Mouse (Mus musculus): ENCODE measurements around the gene Nav1.
A peak's percentile ranks its signal among the peaks of the same experiment; 100 is the strongest.

Nav1 gene

DNA sequence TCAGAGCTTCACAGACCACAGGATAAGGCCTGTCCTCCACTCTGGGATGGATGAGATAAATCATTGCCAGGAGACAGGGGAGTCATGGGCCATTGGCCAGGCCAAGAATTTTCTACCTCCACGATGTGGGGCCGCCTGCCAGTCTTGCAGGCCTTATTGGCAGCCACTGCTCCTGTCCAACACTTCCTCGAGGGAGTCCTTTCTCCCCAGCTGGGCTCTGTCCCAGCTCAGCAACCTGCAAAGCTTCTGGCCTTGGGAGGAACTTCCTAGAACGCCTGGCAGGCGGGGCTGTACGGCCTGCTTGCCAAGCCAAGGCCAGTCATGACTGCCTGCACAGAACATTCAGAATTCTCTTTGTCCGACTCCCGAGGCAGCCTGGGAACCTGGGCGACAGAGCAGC is 58.3 kb downstream of the Nav1 start:
- DNase-seq (ENCODE audit: low read depth), result no peak

DNA sequence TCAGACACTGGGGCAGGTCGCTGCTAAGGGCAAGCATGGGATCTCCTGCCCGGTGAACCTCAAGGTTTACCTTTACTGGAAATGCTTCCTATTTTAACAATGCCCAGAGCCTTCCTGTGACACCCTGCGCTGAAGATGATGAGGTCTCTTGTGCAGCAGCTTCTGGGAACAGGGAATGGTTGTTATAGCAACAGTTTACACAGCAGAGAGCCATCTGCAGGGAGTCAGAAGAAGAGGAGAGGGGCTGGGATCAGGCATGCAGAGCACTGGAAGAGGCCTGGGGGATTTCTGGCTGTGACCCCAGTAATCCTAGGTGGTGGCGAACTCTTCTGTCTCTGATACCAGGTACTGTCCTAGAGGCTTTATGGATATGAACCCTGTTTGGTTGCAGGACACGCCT is 61.0 kb downstream of the Nav1 start:
- DNase-seq (ENCODE audit: low read depth), result no peak

GRCm38 (mm10) chr1:135544504-135545146 is 62.5 kb downstream of the Nav1 start:
- DNase-seq (ENCODE audit: low read depth), result peak; percentile 33

DNA sequence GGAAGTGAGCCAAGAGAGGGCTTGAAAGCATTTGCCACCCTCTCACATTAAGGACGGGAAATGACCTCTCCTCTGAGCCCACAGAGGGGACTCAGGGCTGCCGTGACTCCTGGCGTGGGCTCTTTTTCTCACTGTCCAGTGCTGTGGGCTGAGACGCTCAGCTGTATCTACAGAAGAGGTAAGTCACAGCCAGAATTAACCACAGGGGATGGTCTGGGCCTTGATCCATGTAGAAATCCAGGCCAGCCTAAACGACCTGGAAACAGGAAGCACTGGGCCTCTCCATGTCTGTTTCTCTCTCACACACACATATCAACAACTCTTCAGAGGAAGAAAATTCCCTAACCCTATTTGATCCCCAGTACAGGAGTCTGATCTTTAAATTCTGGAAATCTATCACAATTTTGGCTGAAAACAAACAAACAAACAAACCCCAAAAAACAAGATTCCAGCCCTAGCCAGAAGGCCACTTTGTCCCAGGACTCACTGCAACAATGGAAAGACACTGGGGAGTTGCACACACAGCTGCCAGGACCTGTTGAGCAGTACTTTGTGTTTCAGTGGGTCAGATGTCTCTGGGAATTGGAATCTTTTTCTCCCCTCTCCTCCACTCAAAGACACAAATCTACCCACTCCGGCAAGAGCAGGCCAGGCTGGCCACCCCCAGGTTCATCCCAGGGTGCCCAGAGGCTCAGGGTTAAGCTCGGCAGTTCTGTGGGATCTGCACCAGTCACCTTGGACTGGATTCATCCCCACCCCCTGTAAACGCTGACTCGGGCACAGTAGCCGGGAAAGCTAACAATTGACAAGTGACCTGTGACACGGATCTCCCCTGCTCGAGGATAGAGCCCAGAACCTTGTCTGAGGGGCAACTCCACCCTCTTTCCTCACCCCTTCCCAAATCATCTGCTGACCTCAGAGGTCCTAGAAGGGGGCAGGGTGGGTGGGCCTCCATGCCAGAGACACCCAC is 64.0 kb downstream of the Nav1 start:
- DNase-seq (ENCODE audit: low read depth), result no peak

DNA sequence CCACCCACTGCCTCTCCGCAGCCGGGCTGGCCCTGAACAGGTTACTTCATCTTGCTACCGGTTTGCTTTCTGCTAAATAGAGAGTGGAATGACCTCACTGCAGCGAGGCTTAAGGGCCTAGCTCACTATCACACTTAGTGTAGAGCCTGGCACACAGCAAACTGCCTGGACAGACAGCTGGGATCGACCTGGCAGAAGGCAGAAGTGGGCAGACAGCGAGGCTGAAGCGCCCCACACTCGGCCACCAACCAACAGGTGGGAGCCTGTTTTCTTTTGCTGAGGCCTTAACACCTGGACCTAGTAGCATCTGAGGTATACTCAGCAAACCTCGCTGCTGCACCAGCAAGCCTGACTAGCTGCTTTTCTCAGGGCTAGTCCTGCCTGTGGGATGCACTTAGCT is 65.0 kb downstream of the Nav1 start:
- DNase-seq (ENCODE audit: low read depth), result no peak

DNA sequence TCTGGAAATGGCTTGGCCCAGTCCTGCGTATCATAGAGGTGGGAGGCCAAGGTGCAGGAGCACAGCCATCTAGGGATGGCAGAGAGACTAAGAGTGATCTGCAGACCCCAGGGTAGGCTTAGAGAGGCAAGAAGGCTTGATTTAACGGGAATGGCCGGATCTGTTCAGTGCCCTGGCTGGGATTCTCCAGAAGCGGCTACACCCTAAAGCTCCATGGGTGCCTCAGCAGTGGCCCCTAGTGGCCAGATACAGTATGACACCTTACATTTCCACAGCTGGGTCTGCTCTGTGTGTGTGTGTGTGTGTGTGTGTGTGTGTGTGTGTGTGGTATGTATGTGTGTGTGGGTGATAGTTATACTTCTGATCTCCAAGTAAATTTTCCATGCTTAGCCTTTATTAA is 66.8 kb downstream of the Nav1 start:
- peak; percentile 48 for DNase-seq (ENCODE audit: low read depth)

DNA sequence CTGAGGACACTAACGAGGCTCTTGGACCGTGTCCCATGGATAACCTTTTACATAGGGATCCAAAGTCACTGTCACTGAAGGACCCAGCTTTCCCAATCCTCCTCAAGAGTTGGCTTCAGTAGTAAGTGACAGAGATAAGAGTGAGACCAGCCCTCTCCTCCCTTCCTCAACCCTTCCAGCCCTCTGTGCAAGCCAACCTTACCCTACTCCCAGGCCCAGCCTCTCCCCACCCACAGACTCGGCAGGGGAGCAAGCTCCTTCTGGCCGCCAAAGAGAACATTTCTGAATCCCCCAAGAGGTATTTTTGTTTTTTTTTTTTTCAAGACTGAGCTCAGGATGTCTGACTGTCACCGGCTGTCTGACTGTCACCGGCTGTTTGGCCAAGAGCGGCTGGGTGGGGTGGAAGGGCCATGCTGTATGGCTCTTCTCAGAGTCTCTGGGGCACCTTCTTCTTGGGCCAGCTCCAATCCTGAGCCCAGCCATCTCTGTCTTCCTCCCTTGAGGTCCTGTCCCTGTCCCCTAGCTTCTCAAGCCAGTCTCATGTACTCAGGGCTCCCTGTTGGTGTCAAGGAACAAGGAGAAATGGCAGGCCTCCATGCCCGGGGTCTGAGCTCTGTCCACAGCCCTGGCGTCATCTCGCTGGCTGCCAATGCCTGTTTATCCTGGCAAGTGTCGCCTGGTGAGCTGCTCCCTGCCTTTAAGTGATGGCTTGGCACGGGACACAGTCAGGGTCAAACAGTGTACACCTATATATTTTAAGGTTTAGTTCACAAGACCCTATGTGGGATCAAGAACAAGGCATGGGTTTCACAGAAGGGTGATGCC is 68.4 kb downstream of the Nav1 start:
- no peak for DNase-seq (ENCODE audit: low read depth)

- no peak for DNase-seq (ENCODE audit: low read depth)
These were observed 70.3 kb downstream of the Nav1 start for GRCm38 (mm10) chr1:135536822-135537221.

DNA sequence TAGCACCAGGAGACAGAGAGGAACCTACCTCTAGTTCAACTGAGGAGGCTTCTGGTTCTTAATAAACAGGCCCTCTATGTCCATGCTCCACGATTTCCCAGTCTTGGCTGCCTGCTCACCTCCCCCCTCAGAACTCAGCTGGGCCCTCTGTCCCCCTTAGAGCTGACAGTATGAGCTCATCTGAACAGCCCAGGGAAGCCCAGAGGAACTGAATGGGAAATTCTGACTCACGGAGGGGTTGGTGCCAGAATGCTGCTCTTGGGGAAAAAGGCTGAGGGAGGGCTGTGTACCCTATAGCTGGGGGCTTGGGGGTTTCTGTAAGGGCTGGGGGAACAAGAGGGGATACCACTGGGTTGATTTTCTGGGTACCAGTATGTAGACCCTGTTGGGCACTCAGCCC is 70.8 kb downstream of the Nav1 start:
- no peak for DNase-seq (ENCODE audit: low read depth)

DNA sequence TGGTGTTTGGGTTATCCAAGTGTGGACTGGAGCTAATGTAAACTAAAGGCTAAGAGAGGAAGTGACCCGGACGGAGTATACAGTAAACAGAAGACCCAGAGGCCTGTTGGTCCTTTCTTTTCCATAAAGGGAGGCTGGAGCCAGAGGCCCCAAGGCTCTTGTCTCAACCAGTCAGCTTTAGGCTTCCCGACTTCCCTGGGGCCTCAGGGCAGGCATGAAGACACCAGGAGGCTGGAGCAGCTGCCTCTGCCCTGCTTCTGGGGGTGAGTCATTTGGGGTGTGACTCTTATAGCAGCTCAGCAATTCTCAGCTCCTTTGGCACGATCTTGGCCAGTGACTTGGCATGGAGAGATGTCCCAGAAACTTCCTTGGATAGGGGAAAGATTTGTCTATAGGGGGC is 71.8 kb downstream of the Nav1 start:
- DNase-seq (ENCODE audit: low read depth), result no peak

DNA sequence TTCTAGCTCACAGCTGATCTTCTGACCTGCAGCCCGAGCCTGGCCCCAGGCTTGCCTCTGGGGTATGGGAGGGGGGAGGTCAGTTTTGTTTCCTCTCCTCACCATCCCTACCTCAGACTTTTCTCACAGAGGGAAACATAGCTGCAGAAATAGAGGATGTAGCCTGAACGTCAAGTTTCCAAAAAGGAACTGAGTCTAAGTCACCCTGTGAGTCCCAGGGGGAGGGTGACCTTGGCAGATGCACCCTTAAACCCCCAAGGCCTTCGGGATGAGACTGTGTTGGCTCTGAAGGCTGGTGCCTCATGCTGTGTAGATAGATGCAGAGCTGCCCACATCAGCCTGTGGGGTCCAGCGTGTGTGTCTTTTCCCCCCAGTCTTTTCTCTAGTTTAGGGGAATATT is 72.3 kb downstream of the Nav1 start:
- no peak for DNase-seq (ENCODE audit: low read depth)

DNA sequence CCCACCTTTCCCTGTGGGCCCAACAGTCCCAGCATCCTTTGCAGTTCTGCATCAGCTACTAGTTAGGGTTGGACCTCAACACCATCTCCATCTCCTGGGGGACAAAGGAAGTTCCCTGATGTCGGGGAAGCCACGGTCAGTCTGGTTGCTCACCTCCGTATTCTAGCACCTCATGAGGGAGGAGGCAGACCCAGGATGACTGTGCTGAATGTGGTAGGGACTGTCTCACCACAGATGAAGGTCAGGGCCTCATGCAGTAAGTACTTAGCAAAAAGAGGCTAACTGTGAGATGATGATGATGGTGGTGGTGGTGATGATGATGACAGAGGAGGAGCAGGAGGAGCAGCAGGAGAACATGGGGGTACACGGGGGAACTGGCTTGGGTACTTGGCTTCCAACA is 73.0 kb downstream of the Nav1 start:
- DNase-seq (ENCODE audit: low read depth), result no peak

GRCm38 (mm10) chr1:135532383-135532782 is 74.7 kb downstream of the Nav1 start:
- DNase-seq (ENCODE audit: low read depth), result no peak

- DNase-seq (ENCODE audit: low read depth), result no peak
These were observed 75.1 kb downstream of the Nav1 start for GRCm38 (mm10) chr1:135531981-135532380.

- DNase-seq (ENCODE audit: low read depth), result no peak
These were observed 76.0 kb downstream of the Nav1 start for GRCm38 (mm10) chr1:135531081-135531480.

DNA sequence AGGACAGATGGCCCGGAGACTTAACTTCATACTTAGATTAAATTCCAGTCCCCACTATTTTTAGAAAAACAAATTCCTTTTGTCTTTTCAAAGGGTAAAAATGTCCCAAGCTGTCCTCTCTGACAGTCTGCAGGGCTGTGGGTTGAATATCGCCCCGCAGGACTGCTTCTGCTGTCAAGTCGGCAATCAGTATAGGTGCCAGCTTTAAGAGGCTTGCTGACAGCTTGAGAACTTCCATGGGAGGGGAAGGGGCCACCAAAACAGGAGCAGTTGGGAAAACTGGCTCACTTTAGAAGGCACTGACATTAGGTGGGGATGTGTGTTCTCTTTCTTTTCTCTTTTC is 82.6 kb downstream of the Nav1 start:
- no peak for DNase-seq (ENCODE audit: low read depth)

DNA sequence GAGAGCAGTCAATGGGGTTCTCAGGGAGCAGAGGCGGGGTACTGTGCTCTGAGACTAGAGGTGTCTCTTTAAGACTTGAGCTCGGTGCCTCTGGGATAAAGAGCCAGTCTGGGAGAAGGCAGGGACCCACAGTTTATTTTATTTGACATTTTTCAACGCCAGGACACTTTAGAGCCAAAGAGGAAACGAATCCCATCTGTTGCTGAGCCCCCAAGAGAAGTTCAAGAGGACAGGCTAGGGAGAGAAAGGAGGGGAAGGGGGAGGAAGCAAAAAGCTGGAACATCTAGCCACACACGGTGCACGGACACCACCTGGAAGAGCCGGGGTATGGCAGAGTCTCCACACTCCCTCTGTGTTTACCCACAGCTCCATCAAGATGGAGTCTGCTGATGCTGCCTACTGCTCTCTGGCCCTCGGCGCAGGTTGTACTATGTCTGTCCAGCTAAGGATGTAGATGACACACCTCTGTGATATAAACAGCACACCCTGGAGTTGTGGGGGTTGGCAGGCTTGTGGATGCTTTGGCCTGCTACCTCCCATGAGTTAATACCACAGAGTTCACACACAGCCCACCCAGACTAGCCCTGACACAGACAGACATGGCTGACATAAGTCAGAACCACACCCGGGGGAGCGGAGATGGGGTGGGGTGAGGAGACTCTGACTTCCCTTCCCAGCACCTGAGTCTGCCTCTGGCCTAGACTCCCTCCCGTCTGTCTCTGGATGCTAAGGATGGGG is 83.1 kb downstream of the Nav1 start:
- DNase-seq (ENCODE audit: low read depth), result no peak

DNA sequence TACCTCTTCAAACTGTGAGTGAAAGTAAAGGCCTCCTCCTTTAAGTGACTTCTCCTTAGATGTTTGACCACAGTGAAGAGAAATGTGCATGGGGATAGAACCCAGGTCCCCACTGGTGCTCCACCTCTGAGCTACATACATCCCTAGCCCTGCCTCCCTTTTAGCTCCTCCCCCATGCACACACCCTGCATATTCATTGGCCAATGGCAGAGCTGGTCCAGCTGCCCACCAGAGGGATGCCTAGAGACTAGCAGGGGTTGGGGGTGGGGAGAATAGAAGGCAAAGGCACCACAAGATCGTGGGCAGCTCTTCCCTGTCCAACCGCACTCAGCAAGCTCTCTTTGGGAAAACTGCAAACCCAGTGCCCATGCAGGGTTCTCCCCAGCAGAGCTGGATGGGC is 83.8 kb downstream of the Nav1 start:
- DNase-seq (ENCODE audit: low read depth), result no peak

DNA sequence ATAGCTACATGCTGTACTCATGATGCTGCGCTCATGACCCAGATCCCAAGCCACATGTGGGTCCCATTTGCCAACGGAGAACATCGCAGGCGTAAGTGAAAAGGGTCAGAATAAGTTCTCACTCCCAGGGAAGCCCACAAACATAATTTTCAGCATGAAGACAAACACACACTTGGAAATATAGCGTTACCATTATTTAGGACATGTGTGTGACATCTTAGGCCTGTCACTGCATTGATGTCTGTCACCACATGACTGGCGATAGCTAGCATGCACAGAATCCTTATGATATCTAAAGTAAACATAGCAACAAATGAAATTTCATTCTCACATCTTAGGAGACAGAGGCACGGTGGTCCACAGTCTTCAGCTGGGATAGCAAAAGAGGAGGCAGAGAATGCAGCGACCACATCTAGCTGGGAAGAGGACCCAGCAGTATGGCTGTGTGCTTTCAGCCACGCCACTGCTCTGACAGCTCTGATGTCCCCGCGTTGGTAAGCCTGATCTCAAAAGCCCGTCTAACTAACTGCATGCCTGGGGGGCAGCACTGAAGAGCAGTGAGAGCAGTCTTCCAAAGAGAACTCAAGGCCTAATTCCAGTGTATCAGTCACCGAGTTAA is 86.4 kb downstream of the Nav1 start:
- no peak for DNase-seq (ENCODE audit: low read depth)

GRCm38 (mm10) chr1:135518661-135519060 is 88.4 kb downstream of the Nav1 start:
- DNase-seq (ENCODE audit: low read depth), result no peak

GRCm38 (mm10) chr1:135517469-135517868 is 89.6 kb downstream of the Nav1 start:
- no peak for DNase-seq (ENCODE audit: low read depth)

Data from c-Kit-positive CD71-positive TER-119-negative erythroid progenitor cells, embryonic 14.5 days (primary cell).